In the genomic region with DNA sequence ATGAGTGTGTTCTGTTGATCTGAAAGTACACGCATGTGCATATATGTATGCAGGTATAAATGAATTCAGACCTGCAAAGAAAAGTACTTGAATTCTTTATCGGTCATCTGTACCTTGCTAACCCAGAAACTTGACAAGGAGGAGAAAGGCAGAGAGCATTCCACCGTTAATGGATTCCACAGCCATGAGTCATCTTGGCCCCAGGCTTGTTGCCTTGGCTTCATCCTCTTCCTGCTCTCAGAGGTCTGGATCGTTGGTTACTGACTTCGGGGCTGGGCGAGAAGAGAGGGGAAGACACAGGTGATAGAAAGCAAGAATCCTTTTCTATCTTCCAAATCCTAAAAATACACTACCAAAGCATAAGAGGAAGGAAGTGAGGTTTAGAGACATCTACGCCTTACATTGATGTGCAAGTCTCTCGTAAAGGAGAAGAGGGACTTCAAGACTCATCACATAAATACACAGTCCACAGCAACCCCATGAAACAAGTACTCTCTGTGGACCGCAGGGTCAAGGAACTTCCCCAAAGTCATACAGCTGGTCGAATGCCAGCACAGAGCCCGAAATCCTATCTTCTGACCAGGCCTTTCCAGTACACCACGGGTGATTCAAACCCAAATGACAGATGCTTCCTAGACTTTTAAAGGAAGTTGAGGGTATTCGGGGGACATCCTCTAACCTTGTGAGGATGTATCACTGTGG, we compare ENCODE assay signal across 9 mouse cellular contexts. TPM values are rescaled to one million over a fixed set of nuclear protein-coding genes. Genes with fewer than 3 reads are reported as not detected.
A peak's percentile ranks its signal among the peaks of the same experiment; 100 is the strongest.
DNase-seq lines count a peak whose midpoint lies in the region; ATAC-seq and TF ChIP-seq lines count a peak whose summit lies in the region.
"Had no signal": no experiment of that assay in that cellular context is flagged by ENCODE, and none has a peak within 500 bp of the region (broad histone marks: within the 10 kb centered on the region; RNA-seq: fewer than 3 reads in every experiment).

No protein-coding gene starts in this region.

- H3K27me3 ChIP-seq in embryonic facial prominence, embryonic 13.5 days = no peaks in the 10 kb centered on the region
- no peaks in the 10 kb centered on the region for H3K27me3 ChIP-seq in heart, postnatal 0 days (ENCODE audit: control insufficient read depth, insufficient read depth, low read length)
- H3K27me3 ChIP-seq in stomach, embryonic 15.5 days (replicated peaks) = no peaks in the 10 kb centered on the region
- no peaks in the 10 kb centered on the region for H3K27me3 ChIP-seq in hindbrain, postnatal 0 days (ENCODE audit: insufficient read depth, low read length)
- H3K27me3 ChIP-seq: limb, embryonic 12.5 days had no signal

- no peak for TF ChIP-seq EP300 in heart, postnatal 0 days (IDR thresholded peaks at IDR 0.05; ENCODE audit: low read depth)

- 28% methylated on average over 13 of the region's 13 CpGs for WGBS in lung, adult 2 months
- WGBS in embryonic facial prominence, embryonic 13.5 days = 60% methylated on average over 13 of the region's 13 CpGs
- 33% methylated on average over 13 of the region's 13 CpGs for WGBS in heart, postnatal 0 days
- 50% methylated on average over 13 of the region's 13 CpGs for WGBS in stomach, embryonic 15.5 days
- 79% methylated on average over 13 of the region's 13 CpGs for WGBS in hindbrain, postnatal 0 days

- no peak for TF ChIP-seq POLR2A in lung, adult 2 months (IDR thresholded peaks at IDR 0.05; ENCODE audit: borderline replicate concordance, extremely low read depth, low read depth, low read length)

- peaks cover 19% of the 10 kb centered on the region; the same call in 1 of the 2 replicates for H3K36me3 ChIP-seq in embryonic facial prominence, embryonic 13.5 days
- no peaks in the 10 kb centered on the region for H3K36me3 ChIP-seq in heart, postnatal 0 days (replicated peaks; ENCODE audit: control insufficient read depth, insufficient read depth, low read length)
- no peaks in the 10 kb centered on the region for H3K36me3 ChIP-seq in stomach, embryonic 15.5 days
- no peaks in the 10 kb centered on the region for H3K36me3 ChIP-seq in hindbrain, postnatal 0 days (ENCODE audit: insufficient read depth, low read length)

- no peak for TF ChIP-seq CTCF in lung, adult 2 months (IDR thresholded peaks at IDR 0.05; ENCODE audit: insufficient read depth, low read length)
- no peak for TF ChIP-seq CTCF in heart, postnatal 0 days (IDR thresholded peaks at IDR 0.05; ENCODE audit: low read depth)
- TF ChIP-seq CTCF in hindbrain, postnatal 0 days (IDR thresholded peaks at IDR 0.05; ENCODE audit: low read depth) = no peak

- no peaks in the 10 kb centered on the region for H3K9me3 ChIP-seq in embryonic facial prominence, embryonic 13.5 days
- H3K9me3 ChIP-seq in heart, postnatal 0 days (replicated peaks; ENCODE audit: control insufficient read depth, low read length) = no peaks in the 10 kb centered on the region
- no peaks in the 10 kb centered on the region for H3K9me3 ChIP-seq in stomach, embryonic 15.5 days
- H3K9me3 ChIP-seq in hindbrain, postnatal 0 days (ENCODE audit: low read length) = no peaks in the 10 kb centered on the region
- H3K9me3 ChIP-seq: limb, embryonic 12.5 days had no signal

- peak; percentile 76 to 82 for DNase-seq in lung, adult 18-20 months
- no peak for DNase-seq in lung, adult 2 months
- peak; percentile 67 for DNase-seq in heart, postnatal 0 days (ENCODE audit: low spot score)
- DNase-seq in hindbrain, postnatal 0 days (ENCODE audit: low spot score) = no peak
- DNase-seq in right cerebral cortex, postnatal 10 days (ENCODE audit: low spot score in 2 of 2) = no peak

- H3K4me3 ChIP-seq in lung, adult 2 months (replicated peaks; ENCODE audit: extremely low read depth, low read depth, low read length) = no peak overlapping the region
- no peak overlapping the region for H3K4me3 ChIP-seq in embryonic facial prominence, embryonic 13.5 days
- no peak overlapping the region for H3K4me3 ChIP-seq in heart, postnatal 0 days (ENCODE audit: low read depth, low read length)
- H3K4me3 ChIP-seq in stomach, embryonic 15.5 days (replicated peaks) = no peak overlapping the region
- no peak overlapping the region for H3K4me3 ChIP-seq in hindbrain, postnatal 0 days (ENCODE audit: low read length)
- H3K4me3 ChIP-seq: limb, embryonic 12.5 days had no signal

- H3K4me1 ChIP-seq in lung, adult 2 months (ENCODE audit: control insufficient read depth, insufficient read depth, low read length) = peaks cover 7% of the 10 kb centered on the region
- peaks cover 27% of the 10 kb centered on the region for H3K4me1 ChIP-seq in embryonic facial prominence, embryonic 13.5 days
- H3K4me1 ChIP-seq in heart, postnatal 0 days (ENCODE audit: control insufficient read depth, insufficient read depth) = peaks cover 20% of the 10 kb centered on the region
- 0 out of 2 replicates have a peak, but pooled peaks cover 8% of the 10 kb centered on the region for H3K4me1 ChIP-seq in stomach, embryonic 15.5 days
- 0 out of 2 replicates have a peak, but pooled peaks cover 3% of the 10 kb centered on the region for H3K4me1 ChIP-seq in hindbrain, postnatal 0 days (ENCODE audit: insufficient read depth, low read length)

- no peak overlapping the region for H3K9ac ChIP-seq in embryonic facial prominence, embryonic 13.5 days
- H3K9ac ChIP-seq in heart, postnatal 0 days (replicated peaks; ENCODE audit: low read depth, low read length) = no peak overlapping the region
- H3K9ac ChIP-seq in stomach, embryonic 15.5 days = no peak overlapping the region
- H3K9ac ChIP-seq in hindbrain, postnatal 0 days (replicated peaks; ENCODE audit: low read length) = no peak overlapping the region
- H3K9ac ChIP-seq: limb, embryonic 12.5 days had no signal

- no peak for ATAC-seq in embryonic facial prominence, embryonic 13.5 days (ENCODE audit: insufficient number of reproducible peaks, insufficient read depth, low FRiP score, low TSS enrichment, low read depth)
- ATAC-seq in heart, postnatal 0 days (ENCODE audit: insufficient read depth, low read depth) = peak; percentile 85
- peak; percentile 68; the same call in 1 of the 2 replicates for ATAC-seq in stomach, embryonic 15.5 days (ENCODE audit: insufficient read depth, low FRiP score, low read depth)
- ATAC-seq in hindbrain, postnatal 0 days = no peak
- no peak for ATAC-seq in erythroblast, adult 5-6 weeks (replicated peaks; ENCODE audit: low FRiP score, poor library complexity, severe bottlenecking)

- H3K4me2 ChIP-seq in embryonic facial prominence, embryonic 13.5 days = no peak overlapping the region
- H3K4me2 ChIP-seq in heart, postnatal 0 days (ENCODE audit: low read depth, low read length) = no peak overlapping the region; the same call in 1 of the 2 replicates
- H3K4me2 ChIP-seq in stomach, embryonic 15.5 days = no peak overlapping the region
- no peak overlapping the region for H3K4me2 ChIP-seq in hindbrain, postnatal 0 days (ENCODE audit: low read depth, low read length)
- H3K4me2 ChIP-seq: limb, embryonic 12.5 days had no signal

- 0 out of 2 replicates have a peak overlapping the region, but pooled peaks have one; percentile 17 for H3K27ac ChIP-seq in embryonic facial prominence, embryonic 13.5 days
- H3K27ac ChIP-seq in heart, postnatal 0 days (ENCODE audit: low read depth) = peak overlapping the region; percentile 61
- no peak overlapping the region for H3K27ac ChIP-seq in stomach, embryonic 15.5 days
- H3K27ac ChIP-seq in hindbrain, postnatal 0 days = no peak overlapping the region
- H3K27ac ChIP-seq: limb, embryonic 12.5 days had no signal

RNA-seq across cellular contexts. Expression of a gene that starts 35.1 kb away (rescaled TPM):
- 8.4 and 10.2 TPM in 2 replicates for polyA plus RNA-seq in lung, adult 2 months (2012; rRNA removed)
- 7.7 and 9.0 TPM in 2 replicates for polyA plus RNA-seq in embryonic facial prominence, embryonic 13.5 days (2015; fragmentation: Nextera tagmentation; extraction: Ambion mirVana)
- total RNA-seq in heart, postnatal 0 days (2014; rRNA removed; ENCODE audit: low replicate concordance) = 5.5 and 6.6 TPM in 2 replicates
- 1.0 and 1.1 TPM in 2 replicates for polyA plus RNA-seq in heart, postnatal 0 days (2015; fragmentation: Nextera tagmentation; extraction: Ambion mirVana)
- 3.1 and 4.2 TPM in 2 replicates for polyA plus RNA-seq in stomach, embryonic 15.5 days (2015; fragmentation: Nextera tagmentation; extraction: Ambion mirVana)
- total RNA-seq in hindbrain, postnatal 0 days (2014; rRNA removed) = 39.4 and 76.7 TPM in 2 replicates
- 5.5 and 6.5 TPM in 2 replicates for polyA plus RNA-seq in hindbrain, postnatal 0 days (2015; fragmentation: Nextera tagmentation; extraction: Ambion mirVana)
- total RNA-seq in erythroblast, adult 5-6 weeks (2015; ENCODE audit: low replicate concordance) = 0.84 and 0.96 TPM in 2 replicates
- total RNA-seq in erythroblast, adult 5-6 weeks (2017; ENCODE audit: low replicate concordance) = not detected in 2 replicates

Comparison
In these comparisons a context has a peak if more than half of its experiments do, and no peak if none do; other contexts are left out.
1. DNase-seq: peak in lung, adult 18-20 months (2 of 2) and heart, postnatal 0 days (single experiment); none in lung, adult 2 months (single experiment), hindbrain, postnatal 0 days (single experiment) and right cerebral cortex, postnatal 10 days (0 of 2).
2. ATAC-seq: peak in heart, postnatal 0 days (single experiment) and stomach, embryonic 15.5 days (single experiment); none in embryonic facial prominence, embryonic 13.5 days (single experiment), hindbrain, postnatal 0 days (single experiment) and erythroblast, adult 5-6 weeks (single experiment).
3. H3K27ac ChIP-seq: peak in embryonic facial prominence, embryonic 13.5 days (single experiment) and heart, postnatal 0 days (single experiment); none in stomach, embryonic 15.5 days (single experiment) and hindbrain, postnatal 0 days (single experiment).